Mouse (Mus musculus): ENCODE results near the gene Rnf17. TPM values are rescaled to one million over a fixed set of nuclear protein-coding genes. Genes with fewer than 3 reads are reported as not detected.

The Rnf17 gene
- polyA plus RNA-seq, 1 experiment from 2014 or later: 1.0 TPM

DNA sequence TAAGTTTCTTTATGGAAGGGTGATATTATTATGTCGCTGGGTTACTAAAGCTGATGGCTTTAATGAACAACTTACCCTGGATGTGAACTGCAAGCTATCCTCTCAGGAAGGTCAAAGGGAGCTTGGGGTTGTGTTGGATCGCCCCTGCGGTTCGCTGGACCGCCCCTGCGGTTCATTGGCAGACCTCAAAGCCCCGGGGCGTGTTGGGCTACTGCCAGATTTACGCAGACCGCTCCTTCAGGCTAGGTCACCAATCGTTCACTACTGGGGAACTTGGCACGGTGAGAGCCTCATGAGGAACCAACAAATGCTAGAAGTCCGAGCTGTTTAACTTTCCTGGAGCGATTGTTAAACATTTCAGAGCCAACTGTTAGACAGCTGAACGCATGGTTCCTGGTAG, 35.7 kb upstream of the Rnf17 start:
- Histone ChIP-seq H3K4me1 (replicated peaks; ENCODE audit: control insufficient read depth, insufficient read depth, low read length) (0 out of 2 replicates have a peak, but pooled peaks cover 2% of the 10 kb centered on the region), H3K9me3 (ENCODE audit: control insufficient read depth, low read length) (no peaks in the 10 kb centered on the region), H3K36me3 (ENCODE audit: control insufficient read depth, insufficient read depth, low read length) (no peaks in the 10 kb centered on the region), H3K27me3 (ENCODE audit: control insufficient read depth, insufficient read depth, low read length) (peaks cover 39% of the 10 kb centered on the region), H3K4me2 (ENCODE audit: low read depth, low read length, severe bottlenecking) (no peak overlapping the region), H3K27ac (ENCODE audit: low read depth, low read length) (no peak overlapping the region), H3K4me3 (ENCODE audit: low read depth, low read length) (no peak overlapping the region), H3K9ac (ENCODE audit: low read length) (no peak overlapping the region)
- ATAC-seq (replicated peaks; ENCODE audit: low FRiP score): no peak
- WGBS: 37% methylated on average over 15 of the region's 15 CpGs
- no peak for DNase-seq (ENCODE audit: low spot score)

DNA sequence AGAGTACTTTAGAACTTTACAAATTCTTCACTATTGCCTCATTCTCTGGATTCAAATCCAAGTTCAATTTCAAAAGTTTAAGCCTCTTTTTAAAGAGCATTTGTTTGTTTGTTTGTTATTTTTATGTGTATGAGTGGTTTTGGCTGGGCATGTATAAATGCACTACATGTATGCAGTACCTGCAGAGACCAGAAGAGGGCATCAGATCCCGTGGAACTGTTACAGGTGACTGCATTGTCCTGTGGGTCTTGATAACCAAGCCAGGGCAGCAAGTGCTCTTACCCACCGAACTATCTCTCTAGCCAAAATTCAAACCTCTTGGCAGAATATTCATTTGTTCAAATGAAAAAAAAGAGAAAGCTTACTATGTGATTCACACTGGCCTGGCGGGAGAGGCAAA, 33.5 kb upstream of the Rnf17 start:
- 61% methylated on average over 3 of the region's 3 CpGs for WGBS
- Histone ChIP-seq H3K4me3 (ENCODE audit: low read depth, low read length) (no peak overlapping the region), H3K27me3 (ENCODE audit: control insufficient read depth, insufficient read depth, low read length) (peaks cover 31% of the 10 kb centered on the region), H3K27ac (ENCODE audit: low read depth, low read length) (no peak overlapping the region), H3K9ac (ENCODE audit: low read length) (no peak overlapping the region), H3K36me3 (ENCODE audit: control insufficient read depth, insufficient read depth, low read length) (no peaks in the 10 kb centered on the region), H3K4me2 (ENCODE audit: low read depth, low read length, severe bottlenecking) (no peak overlapping the region), H3K9me3 (ENCODE audit: control insufficient read depth, low read length) (no peaks in the 10 kb centered on the region), H3K4me1 (replicated peaks; ENCODE audit: control insufficient read depth, insufficient read depth, low read length) (0 out of 2 replicates have a peak, but pooled peaks cover 2% of the 10 kb centered on the region)
- no peak for DNase-seq (ENCODE audit: low spot score)
- ATAC-seq (replicated peaks; ENCODE audit: low FRiP score): no peak

GRCm38 (mm10) chr14:56375731-56376130, 26.6 kb upstream of the Rnf17 start:
- Histone ChIP-seq H3K9me3 (ENCODE audit: control insufficient read depth, low read length) (no peaks in the 10 kb centered on the region), H3K27ac (ENCODE audit: low read depth, low read length) (no peak overlapping the region), H3K4me2 (ENCODE audit: low read depth, low read length, severe bottlenecking) (no peak overlapping the region), H3K4me3 (ENCODE audit: low read depth, low read length) (no peak overlapping the region), H3K27me3 (ENCODE audit: control insufficient read depth, insufficient read depth, low read length) (no peaks in the 10 kb centered on the region), H3K9ac (ENCODE audit: low read length) (no peak overlapping the region), H3K4me1 (replicated peaks; ENCODE audit: control insufficient read depth, insufficient read depth, low read length) (no peaks in the 10 kb centered on the region), H3K36me3 (ENCODE audit: control insufficient read depth, insufficient read depth, low read length) (no peaks in the 10 kb centered on the region)
- DNase-seq (ENCODE audit: low spot score): peak; percentile 88
- 4% methylated on average over 6 of the region's 6 CpGs for WGBS
- ATAC-seq (replicated peaks; ENCODE audit: low FRiP score): peak; percentile 58; the same call in 1 of the 2 replicates

DNA sequence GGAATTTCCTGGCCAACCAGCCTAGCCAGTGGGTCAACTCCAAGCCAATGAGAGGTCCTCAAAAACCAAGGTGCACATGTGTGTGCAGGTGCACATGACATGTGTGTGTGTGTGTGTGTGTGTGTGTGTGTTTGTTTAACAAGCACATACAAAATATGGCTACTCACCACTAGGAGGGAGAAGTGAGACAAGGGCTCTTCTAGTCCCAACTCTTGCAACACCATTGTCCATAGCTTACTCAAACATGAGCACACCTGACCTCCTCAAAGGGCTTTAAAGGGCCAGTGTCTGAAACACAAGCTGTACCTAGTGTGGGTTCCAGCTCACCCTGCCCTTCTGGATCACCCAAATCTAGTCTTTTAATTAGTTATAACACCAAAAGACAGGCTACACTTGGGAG, 24.6 kb upstream of the Rnf17 start:
- H3K4me3 ChIP-seq (ENCODE audit: low read depth, low read length): no peak overlapping the region
- no peaks in the 10 kb centered on the region for H3K4me1 ChIP-seq (replicated peaks; ENCODE audit: control insufficient read depth, insufficient read depth, low read length)
- H3K36me3 ChIP-seq (ENCODE audit: control insufficient read depth, insufficient read depth, low read length): no peaks in the 10 kb centered on the region
- H3K9me3 ChIP-seq (ENCODE audit: control insufficient read depth, low read length): no peaks in the 10 kb centered on the region
- no peaks in the 10 kb centered on the region for H3K27me3 ChIP-seq (ENCODE audit: control insufficient read depth, insufficient read depth, low read length)
- H3K4me2 ChIP-seq (ENCODE audit: low read depth, low read length, severe bottlenecking): no peak overlapping the region
- H3K9ac ChIP-seq (ENCODE audit: low read length): no peak overlapping the region
- ATAC-seq (replicated peaks; ENCODE audit: low FRiP score) (no peak), DNase-seq (ENCODE audit: low spot score) (no peak)
- H3K27ac ChIP-seq (ENCODE audit: low read depth, low read length): no peak overlapping the region

DNA sequence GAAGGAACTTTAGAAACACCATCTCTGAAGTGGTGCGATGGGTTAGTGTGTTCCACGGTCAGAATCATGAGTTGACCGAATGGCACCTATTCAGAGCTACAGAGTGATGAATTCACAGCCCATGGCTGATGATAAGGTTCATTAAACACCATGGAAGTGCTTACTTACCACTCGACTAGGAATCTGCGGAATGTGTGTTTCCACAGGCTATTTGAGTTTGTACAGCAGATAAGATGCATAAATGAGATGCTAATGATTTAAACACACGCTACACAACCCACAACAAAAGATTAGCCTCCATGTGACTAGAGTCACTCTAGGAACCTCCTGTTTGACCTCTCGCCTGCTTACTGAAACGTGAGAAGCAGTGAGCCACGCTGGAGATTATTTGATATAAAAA, 23.0 kb upstream of the Rnf17 start:
- WGBS: 78% methylated on average over 9 of the region's 9 CpGs
- no peak overlapping the region for H3K9ac ChIP-seq (ENCODE audit: low read length)
- H3K4me3 ChIP-seq (ENCODE audit: low read depth, low read length): no peak overlapping the region
- no peak overlapping the region for H3K27ac ChIP-seq (ENCODE audit: low read depth, low read length)
- DNase-seq (ENCODE audit: low spot score) (no peak), ATAC-seq (replicated peaks; ENCODE audit: low FRiP score) (no peak)
- H3K36me3 ChIP-seq (ENCODE audit: control insufficient read depth, insufficient read depth, low read length): no peaks in the 10 kb centered on the region
- no peaks in the 10 kb centered on the region for H3K4me1 ChIP-seq (replicated peaks; ENCODE audit: control insufficient read depth, insufficient read depth, low read length)
- no peaks in the 10 kb centered on the region for H3K9me3 ChIP-seq (ENCODE audit: control insufficient read depth, low read length)
- H3K4me2 ChIP-seq (ENCODE audit: low read depth, low read length, severe bottlenecking): no peak overlapping the region
- no peaks in the 10 kb centered on the region for H3K27me3 ChIP-seq (ENCODE audit: control insufficient read depth, insufficient read depth, low read length)

DNA sequence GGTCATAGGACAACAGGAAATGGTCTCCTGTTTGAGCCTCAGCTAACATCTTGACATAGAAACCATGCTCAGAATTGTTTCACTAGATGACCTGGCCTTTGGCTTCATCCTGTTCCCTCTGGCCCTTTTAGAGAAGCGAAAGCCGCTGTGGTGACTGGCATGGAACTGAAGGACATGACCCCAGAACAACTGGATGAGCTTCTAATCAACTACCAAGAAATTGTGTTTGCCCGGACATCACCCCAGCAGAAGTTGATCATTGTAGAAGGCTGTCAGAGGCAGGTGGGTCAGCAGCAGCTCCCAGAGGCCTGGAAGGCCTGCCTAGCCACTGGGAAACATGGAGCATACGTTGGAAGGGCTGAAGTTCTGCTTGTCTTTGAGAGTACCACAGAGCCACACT, 20.0 kb upstream of the Rnf17 start:
- no peak overlapping the region for H3K9ac ChIP-seq (ENCODE audit: low read length)
- H3K4me1 ChIP-seq (replicated peaks; ENCODE audit: control insufficient read depth, insufficient read depth, low read length): no peaks in the 10 kb centered on the region
- no peak for ATAC-seq (replicated peaks; ENCODE audit: low FRiP score)
- 83% methylated on average over 4 of the region's 4 CpGs for WGBS
- no peak overlapping the region for H3K4me2 ChIP-seq (ENCODE audit: low read depth, low read length, severe bottlenecking)
- no peak for DNase-seq (ENCODE audit: low spot score)
- H3K4me3 ChIP-seq (ENCODE audit: low read depth, low read length): no peak overlapping the region
- H3K27ac ChIP-seq (ENCODE audit: low read depth, low read length): no peak overlapping the region
- H3K36me3 ChIP-seq (ENCODE audit: control insufficient read depth, insufficient read depth, low read length): no peaks in the 10 kb centered on the region
- no peaks in the 10 kb centered on the region for H3K27me3 ChIP-seq (ENCODE audit: control insufficient read depth, insufficient read depth, low read length)
- no peaks in the 10 kb centered on the region for H3K9me3 ChIP-seq (ENCODE audit: control insufficient read depth, low read length)

GRCm38 (mm10) chr14:56390247-56390646, 12.1 kb upstream of the Rnf17 start:
- no peaks in the 10 kb centered on the region for H3K4me1 ChIP-seq (replicated peaks; ENCODE audit: control insufficient read depth, insufficient read depth, low read length)
- no peak overlapping the region for H3K4me2 ChIP-seq (ENCODE audit: low read depth, low read length, severe bottlenecking)
- no peaks in the 10 kb centered on the region for H3K36me3 ChIP-seq (ENCODE audit: control insufficient read depth, insufficient read depth, low read length)
- no peaks in the 10 kb centered on the region for H3K9me3 ChIP-seq (ENCODE audit: control insufficient read depth, low read length)
- no peak overlapping the region for H3K4me3 ChIP-seq (ENCODE audit: low read depth, low read length)
- DNase-seq (ENCODE audit: low spot score) (no peak), ATAC-seq (replicated peaks; ENCODE audit: low FRiP score) (no peak)
- WGBS: 69% methylated on average over 3 of the region's 3 CpGs
- H3K9ac ChIP-seq (ENCODE audit: low read length): no peak overlapping the region
- no peak overlapping the region for H3K27ac ChIP-seq (ENCODE audit: low read depth, low read length)
- no peaks in the 10 kb centered on the region for H3K27me3 ChIP-seq (ENCODE audit: control insufficient read depth, insufficient read depth, low read length)

DNA sequence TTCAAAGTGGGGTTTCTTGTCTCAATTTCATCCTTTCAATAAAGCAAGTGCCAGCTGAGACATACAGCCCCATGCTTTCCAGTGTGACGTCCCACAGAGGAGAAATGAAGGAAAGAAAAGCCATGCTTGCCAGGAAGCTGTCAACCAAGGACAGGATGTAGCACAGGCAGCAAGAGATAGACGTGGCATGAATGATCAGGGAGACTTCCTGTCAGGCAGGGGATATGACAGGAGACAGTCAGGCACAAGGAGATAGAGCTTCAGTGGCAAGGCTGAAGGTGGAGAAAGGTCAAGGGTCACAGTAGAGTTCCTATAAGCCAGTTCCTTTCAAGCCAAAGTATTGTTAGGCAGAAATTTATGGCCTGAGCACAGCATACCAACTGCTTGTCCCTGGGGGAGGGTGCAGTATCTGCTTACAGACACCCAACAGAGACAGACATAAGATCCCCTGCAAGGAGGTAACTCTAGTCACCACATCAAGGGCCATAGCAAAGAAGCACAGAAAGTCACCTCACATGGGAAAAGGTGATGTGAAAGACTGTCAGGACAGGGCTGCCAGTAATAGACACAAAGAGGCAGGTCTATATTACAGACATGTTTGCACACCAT, 8.6 kb upstream of the Rnf17 start:
- Histone ChIP-seq H3K4me3 (ENCODE audit: low read depth, low read length) (no peak overlapping the region), H3K4me2 (ENCODE audit: low read depth, low read length, severe bottlenecking) (no peak overlapping the region), H3K27me3 (ENCODE audit: control insufficient read depth, insufficient read depth, low read length) (no peaks in the 10 kb centered on the region), H3K4me1 (replicated peaks; ENCODE audit: control insufficient read depth, insufficient read depth, low read length) (no peaks in the 10 kb centered on the region), H3K27ac (ENCODE audit: low read depth, low read length) (no peak overlapping the region), H3K9ac (ENCODE audit: low read length) (no peak overlapping the region), H3K9me3 (ENCODE audit: control insufficient read depth, low read length) (no peaks in the 10 kb centered on the region), H3K36me3 (ENCODE audit: control insufficient read depth, insufficient read depth, low read length) (no peaks in the 10 kb centered on the region)
- ATAC-seq (replicated peaks; ENCODE audit: low FRiP score) (no peak), DNase-seq (ENCODE audit: low spot score) (no peak)
- WGBS: 63% methylated on average over 2 of the region's 2 CpGs

GRCm38 (mm10) chr14:56398001-56398400, 4.4 kb upstream of the Rnf17 start:
- DNase-seq (ENCODE audit: low spot score) (no peak), ATAC-seq (replicated peaks; ENCODE audit: low FRiP score) (no peak)
- Histone ChIP-seq H3K36me3 (ENCODE audit: control insufficient read depth, insufficient read depth, low read length) (no peaks in the 10 kb centered on the region), H3K9ac (ENCODE audit: low read length) (no peak overlapping the region), H3K27me3 (ENCODE audit: control insufficient read depth, insufficient read depth, low read length) (no peaks in the 10 kb centered on the region), H3K4me2 (ENCODE audit: low read depth, low read length, severe bottlenecking) (no peak overlapping the region), H3K9me3 (ENCODE audit: control insufficient read depth, low read length) (no peaks in the 10 kb centered on the region), H3K4me1 (replicated peaks; ENCODE audit: control insufficient read depth, insufficient read depth, low read length) (no peaks in the 10 kb centered on the region), H3K27ac (ENCODE audit: low read depth, low read length) (no peak overlapping the region), H3K4me3 (ENCODE audit: low read depth, low read length) (no peak overlapping the region)
